Mouse (Mus musculus): ENCODE data around the gene Tulp4.

DNA sequence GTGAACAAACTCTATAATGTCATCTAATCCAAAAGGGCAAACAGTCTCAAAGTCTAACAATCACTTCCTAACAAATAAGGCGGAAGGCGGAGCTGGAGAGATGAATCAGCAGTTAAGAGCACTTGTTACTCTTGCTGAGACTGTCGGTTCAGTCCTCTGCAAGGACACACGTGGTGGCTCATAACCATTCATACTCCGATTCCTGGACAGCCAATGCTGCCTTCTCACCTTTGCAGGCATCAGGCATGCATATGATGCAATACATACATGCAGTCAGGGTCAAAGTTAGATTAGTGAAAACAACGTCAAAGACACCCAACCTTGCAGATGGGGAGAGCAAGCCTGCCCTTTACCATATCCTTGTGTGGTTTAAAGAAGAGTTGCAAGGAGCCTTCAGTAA lies 14.6 kb upstream of the Tulp4 start:
- TF ChIP-seq CTCF (IDR thresholded peaks at IDR 0.05; ENCODE audit: borderline replicate concordance, control insufficient read depth, extremely low read depth, insufficient read depth, low read length, poor library complexity) (no peak), POLR2A (IDR thresholded peaks at IDR 0.05; ENCODE audit: control insufficient read depth, extremely low read depth, insufficient read depth, low read length, poor library complexity) (no peak)
